Mouse (Mus musculus) gastrocnemius, adult 18-20 months (tissue): ENCODE measurements around the gene Rasl2-9. TPM values are rescaled to one million over a fixed set of nuclear protein-coding genes. Genes with fewer than 3 reads are reported as not detected.
"Not testable (repeated sequence)": the region's sequence is repeated elsewhere in the genome, so short reads cannot be mapped to it uniquely, and the experiment has no call there.

Source experiments
- DNase-seq: peaks from one replicate; pipeline ENCODE4 v3.0.0; 2021; ENCODE audit warnings: low spot score
- long read RNA-seq, 2 experiments: library from polyadenylated mRNA; stranded (forward); transcript quantifications; one replicate each; pipeline ENCODE4 v2.0.0; 2021
- total RNA-seq, 2 experiments: library from RNA; stranded (reverse); gene quantifications; 2 replicates each; pipeline ENCODE4 v1.2.3; 2021

Gene Rasl2-9
- total RNA-seq, result 1 to 10 TPM; 2.1 to 2.6 TPM
- long read RNA-seq, experiment 1, result 0 reads
- long read RNA-seq, experiment 2, partial matches to known transcripts, result 0 of 1 reads
- long read RNA-seq, experiment 2, other reads (novel, unspliced or antisense), result 0 of 1 reads

- DNase-seq, result peak; percentile 71
Measured at GRCm38 (mm10) chr7:5125549-5126406, at the start of gene Rasl2-9. Gene Rasl2-9 (minus strand): TSS chr7:5125950.

DNA sequence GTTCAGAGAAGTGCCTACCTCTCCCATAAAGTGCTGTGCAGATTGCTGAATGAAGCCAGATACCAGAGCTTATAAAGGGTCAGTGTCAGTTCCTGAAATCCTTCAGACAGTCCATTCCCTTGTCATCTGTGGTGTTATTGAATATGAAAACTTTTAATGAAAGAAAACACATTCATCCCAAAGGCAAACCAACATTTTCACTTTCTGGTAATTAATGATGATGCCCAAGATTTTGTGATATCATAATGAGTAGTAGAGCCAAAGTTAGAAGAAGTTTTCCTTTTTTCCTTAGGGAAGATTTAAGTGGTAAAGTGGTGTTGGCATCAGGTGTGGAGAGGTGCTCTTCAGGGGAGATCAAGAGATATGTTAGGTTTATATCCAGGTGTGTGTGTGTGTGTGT is 23.8 kb upstream of the Rasl2-9 start, which contains the start of gene Vmn1r55:
Vmn1r55 (minus strand) TSS at position 101 of the 400 bp plus-strand sequence.
- not testable (repeated sequence) for DNase-seq

DNA sequence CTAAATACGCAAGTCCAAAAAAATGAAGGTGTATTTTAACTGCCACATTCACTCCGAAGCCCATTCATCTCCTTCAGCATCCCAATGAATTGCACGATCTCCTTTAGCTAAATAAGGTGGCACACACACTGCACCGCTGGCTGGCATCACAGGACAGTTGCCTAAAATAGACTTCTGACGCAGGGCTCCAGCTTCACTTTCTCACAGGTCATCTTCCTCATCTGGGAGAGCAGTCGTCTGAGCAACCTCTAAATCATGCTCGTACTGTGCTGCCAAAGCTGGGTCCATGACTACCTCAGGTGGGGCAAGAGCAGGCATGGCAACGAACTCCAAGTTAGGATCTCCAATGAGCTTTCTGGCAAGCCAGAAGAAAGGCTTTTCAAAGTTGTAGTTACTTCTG is 672 bp downstream of the Rasl2-9 start:
- peak; percentile 38 for DNase-seq

- DNase-seq, result no peak
Measured at GRCm38 (mm10) chr7:5116850-5117249, 8.9 kb downstream of the Rasl2-9 start, which contains the start of gene Rfpl4. Gene Rfpl4 (minus strand): TSS chr7:5116950.

DNA sequence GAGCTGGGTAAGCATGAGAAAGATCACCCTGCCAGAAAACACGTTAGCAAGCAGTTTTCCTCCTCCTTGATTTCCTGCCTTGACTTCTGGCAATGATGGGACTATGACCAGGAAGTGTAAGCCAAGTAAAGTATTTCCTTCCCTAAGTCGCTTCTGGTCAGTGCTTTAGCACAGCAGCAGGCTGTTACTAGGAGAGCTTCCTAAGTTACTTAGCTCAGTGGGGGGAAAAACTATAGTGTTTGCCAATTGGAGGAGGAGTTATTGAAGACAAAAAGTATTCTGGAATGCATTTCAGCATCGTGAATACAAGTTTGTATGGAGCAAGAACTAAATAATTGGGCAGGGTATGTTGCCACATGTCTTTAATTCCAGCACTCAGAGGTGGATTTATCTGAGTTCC is 13.0 kb downstream of the Rasl2-9 start:
- DNase-seq, result no peak

DNA sequence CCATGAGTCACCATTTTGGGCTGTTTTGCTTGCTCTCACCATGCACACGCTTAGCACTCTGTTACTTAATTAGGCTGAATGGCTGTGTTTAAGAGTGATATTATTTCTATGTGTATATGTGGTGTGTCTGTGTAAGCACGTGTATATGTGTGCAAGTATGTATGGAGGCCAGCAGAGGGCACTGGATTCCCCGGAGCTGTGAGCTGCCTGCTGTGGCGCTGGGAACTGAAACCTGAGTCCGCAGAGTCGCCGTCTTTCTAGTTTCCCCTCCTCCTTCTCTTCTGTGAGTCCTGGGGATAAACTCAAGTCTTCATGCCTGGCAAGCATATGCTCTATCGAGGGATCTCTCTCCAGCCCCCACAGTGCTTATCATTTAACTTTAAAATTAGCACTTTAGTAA is 16.4 kb downstream of the Rasl2-9 start:
- no peak for DNase-seq

- no peak for DNase-seq
Measured at GRCm38 (mm10) chr7:5108272-5108671, 17.5 kb downstream of the Rasl2-9 start.

DNA sequence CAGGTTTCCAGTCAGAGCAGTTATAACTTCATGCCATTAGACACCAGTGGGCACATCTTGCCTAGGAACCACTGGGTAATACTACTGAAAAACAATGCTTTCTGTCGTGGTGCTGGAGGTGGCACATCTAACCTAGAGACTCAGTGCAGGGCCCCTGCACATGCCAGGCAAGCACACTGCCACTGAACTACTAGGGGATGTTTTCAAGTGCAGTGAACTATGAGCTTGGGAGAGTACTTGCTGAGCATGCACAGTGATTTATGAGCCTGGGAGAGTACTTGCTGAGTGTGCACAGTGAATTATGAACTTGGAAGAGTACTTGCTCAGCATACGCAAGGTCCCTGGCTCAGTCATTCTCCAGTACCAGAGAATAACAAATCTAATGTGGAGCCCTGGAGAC is 23.2 kb downstream of the Rasl2-9 start:
- no peak for DNase-seq

- no peak for DNase-seq
Measured at GRCm38 (mm10) chr7:5101066-5101663, 24.6 kb downstream of the Rasl2-9 start.

DNA sequence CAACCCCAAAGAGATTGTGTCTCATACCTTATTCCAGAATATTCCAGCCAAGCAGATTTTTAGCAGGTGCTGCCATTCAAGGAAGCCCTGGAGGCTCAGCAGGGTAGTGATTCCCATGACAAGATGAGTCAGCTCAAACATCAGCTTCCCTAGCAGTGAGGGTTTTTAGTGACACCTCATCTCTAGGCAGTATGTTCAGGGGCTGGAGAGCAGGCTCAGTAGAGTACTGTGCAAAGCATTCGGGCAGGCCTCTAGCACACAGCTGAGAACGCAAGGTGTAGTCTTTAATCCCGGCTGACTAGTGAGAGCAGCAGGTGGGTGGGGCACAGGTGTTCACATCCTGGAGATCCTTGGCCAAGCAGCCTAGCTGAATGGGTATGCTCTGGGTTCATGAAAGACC is 26.0 kb downstream of the Rasl2-9 start:
- no peak for DNase-seq

- DNase-seq, result no peak
Measured at GRCm38 (mm10) chr7:5098769-5099168, 27.0 kb downstream of the Rasl2-9 start.

GRCm38 (mm10) chr7:5092831-5093510 is 32.8 kb downstream of the Rasl2-9 start:
- DNase-seq, result no peak

GRCm38 (mm10) chr7:5092381-5092780 is 33.4 kb downstream of the Rasl2-9 start:
- no peak for DNase-seq

GRCm38 (mm10) chr7:5091008-5091728 is 34.6 kb downstream of the Rasl2-9 start:
- no peak for DNase-seq

GRCm38 (mm10) chr7:5089853-5090252 is 35.9 kb downstream of the Rasl2-9 start:
- DNase-seq, result no peak

- DNase-seq, result no peak
Measured at GRCm38 (mm10) chr7:5087886-5088285, 37.9 kb downstream of the Rasl2-9 start.

DNA sequence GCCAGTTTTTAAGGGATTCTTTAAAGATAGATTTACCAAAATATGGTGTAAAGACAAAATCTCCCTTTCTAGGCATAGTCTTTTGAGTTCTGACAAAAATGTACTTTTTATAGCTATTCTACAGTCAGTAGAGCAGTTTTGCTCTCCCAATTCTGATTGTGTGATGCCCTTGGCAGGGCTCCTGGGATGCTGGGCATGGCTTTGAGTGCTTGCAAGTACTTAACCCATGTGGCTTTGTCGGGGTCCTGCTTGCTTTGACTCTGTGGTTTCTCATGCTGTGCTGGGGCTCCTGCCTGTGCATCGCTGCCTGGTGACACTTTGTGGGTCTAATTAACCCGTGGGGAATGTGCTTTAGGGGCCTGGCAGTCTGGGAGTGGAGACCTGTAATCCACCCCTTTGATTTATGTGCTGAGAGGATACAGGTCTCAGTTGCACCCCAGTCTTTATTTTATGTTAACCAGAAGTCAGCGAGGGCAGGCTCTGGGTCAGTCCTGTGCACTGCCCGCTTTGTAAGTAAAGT is 38.8 kb downstream of the Rasl2-9 start:
- no peak for DNase-seq

GRCm38 (mm10) chr7:5085512-5085911 is 40.2 kb downstream of the Rasl2-9 start:
- DNase-seq, result no peak

DNA sequence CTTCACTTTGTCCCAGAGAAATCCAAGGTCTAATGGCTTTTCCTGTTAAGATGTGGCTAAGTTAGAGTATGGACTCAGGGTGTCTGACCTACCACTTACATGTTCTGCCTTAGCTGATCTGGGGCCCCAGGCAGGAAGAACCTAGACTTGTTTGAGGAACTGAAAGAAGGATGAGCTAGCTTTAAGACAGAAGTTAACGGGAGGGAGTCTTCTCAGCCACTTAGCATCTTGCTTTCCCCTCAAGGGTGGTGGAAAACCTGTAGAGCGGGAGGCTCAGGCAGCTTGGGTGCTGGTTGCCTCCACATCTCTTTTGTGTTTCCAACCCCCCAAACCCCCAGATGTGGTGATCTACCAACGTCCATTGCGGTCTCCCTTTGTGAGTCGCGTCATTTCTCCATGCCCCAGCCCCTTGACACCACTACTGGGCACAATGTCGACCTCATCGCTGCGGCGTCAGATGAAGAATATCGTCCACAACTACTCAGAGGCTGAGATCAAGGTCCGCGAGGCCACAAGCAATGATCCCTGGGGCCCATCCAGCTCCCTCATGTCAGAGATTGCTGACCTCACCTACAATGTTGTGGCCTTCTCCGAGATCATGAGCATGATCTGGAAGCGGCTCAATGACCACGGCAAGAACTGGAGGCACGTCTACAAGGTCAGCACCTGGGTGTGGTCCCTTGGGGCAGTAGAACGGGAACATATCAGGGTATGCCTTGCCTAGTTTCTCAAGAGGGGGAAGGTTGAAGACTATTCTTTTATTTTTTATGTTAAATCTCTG is 42.2 kb downstream of the Rasl2-9 start:
- DNase-seq, result no peak

DNA sequence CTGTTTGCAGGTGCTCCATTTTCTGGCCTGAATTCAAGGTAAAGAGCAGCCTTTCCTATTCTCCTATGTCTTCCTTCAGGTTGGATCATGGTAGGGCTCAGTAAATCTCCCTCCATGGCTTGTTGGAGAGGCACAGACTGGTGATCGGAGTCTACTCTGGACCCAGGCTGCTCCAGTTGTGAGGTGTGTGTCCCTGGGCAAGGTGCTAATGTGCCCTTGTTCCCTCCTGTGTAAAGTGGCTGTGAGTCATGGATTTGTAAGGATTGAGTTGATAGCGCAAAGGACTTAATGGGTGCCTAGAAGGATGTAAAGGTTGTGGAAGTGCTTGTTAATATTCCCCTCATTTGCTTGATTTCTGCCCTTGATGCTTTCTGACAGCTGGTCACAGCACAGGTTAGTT is 43.8 kb downstream of the Rasl2-9 start:
- DNase-seq, result no peak
